Mouse (Mus musculus) liver, postnatal 0 days (tissue): ENCODE results near the gene Sfxn4. TPM values are rescaled to one million over a fixed set of nuclear protein-coding genes. Genes with fewer than 3 reads are reported as not detected.

ENCODE experiments used
- ATAC-seq: fragments of 200-750 bp; cut with Nextera tagmentation; 2 replicates; pipeline ENCODE4 v1.8.0; 2017; ENCODE audit warnings: mild to moderate bottlenecking, moderate library complexity
- DNase-seq: peaks from one replicate; pipeline ENCODE4 v3.0.0-alpha.2; 2016
- H3K27ac ChIP-seq: fragments of 300-500 bp; sonication (generic); 2 replicates; pipeline ENCODE4 v1.5.1; 2014; ENCODE audit warnings: antibody characterized with exemption, moderate library complexity, mild to moderate bottlenecking, low read depth
- H3K27me3 ChIP-seq: fragments of 300-500 bp; sonication (generic); 2 replicates; pipeline ENCODE4 v1.6.1; 2014; ENCODE audit warnings: low read length, control low read depth, mixed read lengths; ENCODE audit not compliant: insufficient read depth
- H3K36me3 ChIP-seq: fragments of 300-500 bp; sonication (generic); replicated peaks from 2 replicates; pipeline ENCODE4 v1.6.1; 2014; ENCODE audit warnings: mild to moderate bottlenecking, control low read depth, low read length, moderate library complexity, mixed read lengths; ENCODE audit not compliant: insufficient read depth
- H3K4me1 ChIP-seq: fragments of 300-500 bp; sonication (generic); 2 replicates; pipeline ENCODE4 v1.6.1; 2014; ENCODE audit warnings: antibody characterized with exemption, mild to moderate bottlenecking, control low read depth; ENCODE audit not compliant: insufficient read depth
- H3K4me2 ChIP-seq: fragments of 300-500 bp; sonication (generic); 2 replicates; pipeline ENCODE4 v1.6.1; 2014; ENCODE audit warnings: low read depth, mild to moderate bottlenecking, low read length, moderate library complexity, mixed read lengths
- H3K4me3 ChIP-seq: fragments of 300-500 bp; sonication (generic); 2 replicates; pipeline ENCODE4 v1.5.1; 2014; ENCODE audit warnings: low read depth, low read length
- H3K9ac ChIP-seq: fragments of 300-500 bp; sonication (generic); replicated peaks from 2 replicates; pipeline ENCODE4 v1.6.1; 2014; ENCODE audit warnings: mild to moderate bottlenecking, moderate library complexity
- H3K9me3 ChIP-seq: fragments of 300-500 bp; sonication (generic); 2 replicates; pipeline ENCODE4 v1.6.1; 2016; ENCODE audit warnings: mild to moderate bottlenecking, control low read depth, low read length, mixed read lengths
- CTCF ChIP-seq: sonication (generic); IDR thresholded peaks from 2 replicates; pipeline ENCODE4 v1.5.1; 2016; ENCODE audit warnings: antibody characterized with exemption, low read depth
- EP300 ChIP-seq: IDR thresholded peaks from 2 replicates; pipeline ENCODE4 v1.6.1; 2016; ENCODE audit warnings: antibody characterized with exemption, low read depth, mild to moderate bottlenecking
- WGBS: fragments of 180-500 bp; shearing (Covaris S2); extraction: QIAGEN DNeasy Blood & Tissue Kit; methylation state at CpG from one replicate; pipeline ENCODE4 v1.1.7; 2014; ENCODE audit not compliant: insufficient replicate concordance; 5-methylcytosine and 5-hydroxymethylcytosine counted together
- polyA plus RNA-seq: library from polyadenylated mRNA; unstranded; fragments of >200 nt; fragmentation: Nextera tagmentation; extraction: Ambion mirVana; gene quantifications from 2 replicates; pipeline ENCODE4 v1.2.1, GENCODE M21; 2015

Sfxn4 gene
- polyA plus RNA-seq = 0.47 and 0.79 TPM in 2 replicates

GRCm38 (mm10) chr19:60860868-60861700, at the start of gene Sfxn4:
TSS of gene Sfxn4 (minus strand) at chr19:60861479.
- Histone ChIP-seq H3K27me3 (no peaks in the 10 kb centered on the region), H3K4me1 (peaks cover 6% of the 10 kb centered on the region), H3K9ac (peak within 1 kb of the TSS; percentile 52), H3K9me3 (no peaks in the 10 kb centered on the region), H3K36me3 (peaks cover 23% of the 10 kb centered on the region), H3K4me3 (peak within 1 kb of the TSS; percentile 48), H3K4me2 (peak within 1 kb of the TSS; percentile 76), H3K27ac (peak within 1 kb of the TSS; percentile 57; the same call in 1 of the 2 replicates)
- peak; percentile 99 for ATAC-seq
- peak; percentile 90 for DNase-seq
- TF ChIP-seq EP300 = no peak
- TF ChIP-seq CTCF = no peak
- WGBS = 4% methylated on average over 30 of the region's 30 CpGs

GRCm38 (mm10) chr19:60910304-60910703, 49.0 kb upstream of the Sfxn4 start:
- ATAC-seq = no peak
- Histone ChIP-seq H3K27ac (no peak overlapping the region), H3K36me3 (no peaks in the 10 kb centered on the region), H3K4me2 (no peak overlapping the region), H3K9me3 (no peaks in the 10 kb centered on the region), H3K9ac (no peak overlapping the region), H3K4me1 (no peaks in the 10 kb centered on the region), H3K27me3 (no peaks in the 10 kb centered on the region), H3K4me3 (no peak overlapping the region)
- TF ChIP-seq EP300 (no peak), CTCF (no peak)
- no peak for DNase-seq

DNA sequence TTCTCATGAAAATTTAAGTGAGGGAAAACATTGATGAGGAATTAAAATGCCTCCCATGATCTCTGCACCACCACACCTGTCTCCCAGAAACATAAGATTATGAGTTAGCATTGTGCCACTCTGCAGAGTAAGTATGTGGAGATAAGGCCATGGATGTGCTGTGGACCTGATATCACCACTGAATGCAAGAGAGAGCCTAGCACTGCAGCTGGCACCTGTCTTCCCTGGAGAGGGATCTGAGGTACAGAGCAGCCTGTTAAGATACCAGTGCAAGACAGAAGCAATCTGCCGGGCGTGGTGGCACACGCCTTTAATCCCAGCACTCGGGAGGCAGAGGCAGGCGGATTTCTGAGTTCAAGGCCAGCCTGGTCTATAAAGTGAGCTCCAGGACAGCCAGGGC, 44.2 kb upstream of the Sfxn4 start:
- H3K9me3 ChIP-seq = no peaks in the 10 kb centered on the region
- DNase-seq = no peak
- TF ChIP-seq EP300 (no peak), CTCF (no peak)
- no peaks in the 10 kb centered on the region for H3K4me1 ChIP-seq
- no peak overlapping the region for H3K4me2 ChIP-seq
- WGBS = 82% methylated on average over 5 of the region's 5 CpGs
- H3K36me3 ChIP-seq = no peaks in the 10 kb centered on the region
- no peak overlapping the region for H3K9ac ChIP-seq
- no peak for ATAC-seq
- H3K4me3 ChIP-seq = no peak overlapping the region
- no peaks in the 10 kb centered on the region for H3K27me3 ChIP-seq
- no peak overlapping the region for H3K27ac ChIP-seq

GRCm38 (mm10) chr19:60903971-60904370, 42.7 kb upstream of the Sfxn4 start:
- no peak overlapping the region for H3K4me2 ChIP-seq
- WGBS = 64% methylated on average over 1 of the region's 1 CpGs
- no peak for ATAC-seq
- no peak overlapping the region for H3K9ac ChIP-seq
- H3K36me3 ChIP-seq = no peaks in the 10 kb centered on the region
- TF ChIP-seq CTCF = no peak
- no peak for TF ChIP-seq EP300
- H3K4me1 ChIP-seq = no peaks in the 10 kb centered on the region
- no peak for DNase-seq
- no peaks in the 10 kb centered on the region for H3K27me3 ChIP-seq
- H3K27ac ChIP-seq = no peak overlapping the region
- no peak overlapping the region for H3K4me3 ChIP-seq
- no peaks in the 10 kb centered on the region for H3K9me3 ChIP-seq

DNA sequence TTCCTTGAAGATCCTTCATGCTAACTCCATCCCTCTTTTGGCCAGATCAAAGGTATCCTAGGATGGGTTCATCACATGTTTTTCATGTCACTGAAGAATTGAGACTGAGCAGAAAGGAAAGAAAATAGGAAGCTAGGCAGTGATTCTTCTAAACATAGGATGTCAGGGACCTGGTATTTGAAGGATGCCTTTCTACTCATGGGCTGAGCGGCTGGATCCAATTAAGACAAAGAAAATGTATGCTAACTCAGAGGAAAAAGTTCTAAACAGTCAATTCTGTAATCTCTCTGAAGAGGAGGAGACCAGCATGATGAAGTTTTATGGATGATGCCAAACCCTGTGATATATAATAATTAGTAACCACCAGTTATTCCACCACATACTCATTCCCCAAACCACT, 41.9 kb upstream of the Sfxn4 start:
- H3K9ac ChIP-seq = no peak overlapping the region
- ATAC-seq = no peak
- no peaks in the 10 kb centered on the region for H3K36me3 ChIP-seq
- no peaks in the 10 kb centered on the region for H3K4me1 ChIP-seq
- no peak overlapping the region for H3K27ac ChIP-seq
- 75% methylated on average over 1 of the region's 1 CpGs for WGBS
- DNase-seq = no peak
- H3K4me2 ChIP-seq = no peak overlapping the region
- H3K9me3 ChIP-seq = no peaks in the 10 kb centered on the region
- TF ChIP-seq EP300 (no peak), CTCF (no peak)
- H3K27me3 ChIP-seq = no peaks in the 10 kb centered on the region
- H3K4me3 ChIP-seq = no peak overlapping the region

DNA sequence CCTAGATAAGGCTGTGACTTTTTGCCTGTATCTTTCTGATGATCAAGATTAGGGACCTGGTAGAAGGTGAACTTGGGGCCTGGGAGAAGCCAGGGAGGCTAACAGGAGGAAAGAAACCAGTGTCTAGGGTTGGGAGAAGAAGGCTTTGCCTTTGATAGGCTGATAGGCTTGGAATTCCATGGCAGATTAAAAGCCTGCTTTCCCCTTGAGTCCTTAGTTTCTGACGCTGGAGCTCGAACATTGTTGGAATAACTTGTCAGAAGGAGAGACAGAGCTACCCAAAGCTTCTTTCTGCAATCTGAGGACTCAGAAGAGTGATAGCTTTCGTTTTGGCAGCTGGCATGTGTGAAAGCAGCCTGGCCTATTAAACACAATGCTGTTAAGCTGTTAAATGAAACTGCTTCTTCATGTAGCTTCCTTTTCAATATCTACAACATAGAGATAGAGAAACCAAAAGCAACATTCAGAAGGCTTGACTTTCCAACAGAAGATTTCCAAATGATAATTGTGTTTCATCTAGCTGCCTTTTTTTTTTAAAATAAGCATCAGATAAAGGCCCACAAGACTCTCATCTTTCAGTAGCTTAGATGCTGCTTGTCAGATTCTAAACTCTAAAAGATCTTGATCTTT, 34.1 kb upstream of the Sfxn4 start:
- 41% methylated on average over 3 of the region's 3 CpGs for WGBS
- DNase-seq (no peak), ATAC-seq (no peak)

More for the DNA sequence above, 34.1 kb upstream of the Sfxn4 start:
- Histone ChIP-seq H3K9me3 (no peaks in the 10 kb centered on the region), H3K27ac (no peak overlapping the region), H3K4me1 (0 out of 2 replicates have a peak, but pooled peaks cover 2% of the 10 kb centered on the region), H3K4me3 (no peak overlapping the region), H3K36me3 (no peaks in the 10 kb centered on the region), H3K4me2 (no peak overlapping the region), H3K9ac (no peak overlapping the region), H3K27me3 (no peaks in the 10 kb centered on the region)
- TF ChIP-seq CTCF (no peak), EP300 (no peak)
